Mouse (Mus musculus): ENCODE measurements at regions not wholly inside any gene's neighbourhood (a gene's known extent, or its start where the extent isn't known, plus 50 kb on each side); places are given as distances from the start of the nearest gene placed in this dataset.

GRCm38 (mm10) chrX:128780411-128780810 is 969.1 kb upstream of the Diaph2 start:
- peak; percentile 1 to 2 for DNase-seq

- DNase-seq: no peak
Observed at GRCm38 (mm10) chrX:128784543-128784942, 965.0 kb upstream of the Diaph2 start.
